Mouse (Mus musculus) c-Kit-positive CD71-negative TER-119-negative erythroid progenitor cells, embryonic 14.5 days (primary cell): Measurements from ENCODE around the gene Iffo2.
"Not testable (repeated sequence)": the region's sequence is repeated elsewhere in the genome, so short reads cannot be mapped to it uniquely, and the experiment has no call there.

Experiments used
- DNase-seq: peaks from one replicate; pipeline ENCODE4 v3.0.0-alpha.2; 2013; ENCODE audit warnings: low read depth

Gene Iffo2

DNA sequence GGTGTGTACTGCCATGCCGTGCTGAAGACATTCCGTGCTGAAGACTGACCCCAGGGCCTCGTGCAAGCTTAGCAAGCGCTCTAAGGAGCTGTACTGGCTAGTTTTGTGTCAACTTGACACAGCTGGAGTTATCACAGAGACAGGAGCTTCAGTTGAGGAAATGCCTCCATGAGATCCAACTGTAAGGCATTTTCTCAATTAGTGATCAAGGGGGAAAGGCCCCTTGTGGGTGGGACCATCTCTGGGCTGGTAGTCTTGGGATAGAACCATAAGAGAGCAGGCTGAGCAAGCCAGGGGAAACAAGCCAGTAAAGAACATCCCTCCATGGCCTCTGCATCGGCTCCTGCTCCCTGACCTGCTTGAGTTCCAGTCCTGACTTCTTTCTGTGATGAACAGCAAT lies at the start of gene Iffo2:
Gene Iffo2, plus strand, starts transcription at position 301 of the 400 bp plus-strand sequence.
- DNase-seq: not testable (repeated sequence)

DNA sequence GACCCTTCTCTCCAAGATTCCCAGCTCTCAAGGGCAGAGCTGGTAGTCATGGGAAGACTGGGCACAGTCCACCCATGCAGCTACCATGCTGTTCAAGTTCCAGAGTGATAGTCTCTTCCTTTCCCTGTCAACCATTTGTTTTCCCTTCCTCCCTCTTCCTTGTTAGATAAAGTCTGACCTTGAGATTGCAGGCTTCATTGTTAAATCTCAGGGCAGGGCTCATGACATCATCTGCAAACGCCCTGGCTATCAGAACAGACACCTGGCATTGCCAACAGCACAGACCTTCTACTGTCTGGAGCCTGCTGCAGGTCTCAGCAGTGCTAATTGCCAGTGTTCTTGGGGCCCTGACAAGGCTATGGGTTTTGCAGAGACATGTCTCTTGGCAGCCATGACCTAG lies 48.9 kb upstream of the Iffo2 start:
- no peak for DNase-seq

DNA sequence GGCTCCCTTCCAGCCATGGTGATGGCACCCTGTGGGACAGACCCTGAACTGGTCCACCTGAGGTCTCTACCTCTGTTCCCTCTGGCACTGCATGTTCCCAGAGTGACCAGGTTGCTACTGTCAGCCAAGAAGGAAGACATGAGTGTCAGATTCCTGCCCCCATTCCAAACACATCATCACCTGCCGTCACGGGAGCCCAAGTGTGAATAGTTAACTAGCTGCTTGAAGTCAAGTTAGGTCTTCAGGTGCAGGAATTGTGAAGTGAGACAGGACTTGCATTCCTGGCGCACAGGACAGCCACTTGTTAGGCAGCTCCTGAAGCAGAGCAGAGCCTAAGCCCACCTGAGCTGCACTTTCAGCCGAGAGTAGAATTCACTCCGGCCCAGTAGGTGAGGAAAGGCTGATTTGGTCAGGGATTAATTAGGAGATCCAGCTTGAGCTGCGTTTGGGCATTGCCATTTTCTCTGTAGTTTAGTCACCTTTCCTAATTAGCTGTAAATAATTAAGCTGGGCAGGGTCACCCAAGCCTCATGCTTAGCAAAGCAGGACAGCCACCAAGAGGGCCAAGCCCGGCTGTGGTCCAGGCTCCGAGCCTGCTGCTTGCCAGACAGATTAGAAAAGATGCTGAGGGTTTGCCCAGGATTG lies 46.8 kb upstream of the Iffo2 start:
- no peak for DNase-seq

DNA sequence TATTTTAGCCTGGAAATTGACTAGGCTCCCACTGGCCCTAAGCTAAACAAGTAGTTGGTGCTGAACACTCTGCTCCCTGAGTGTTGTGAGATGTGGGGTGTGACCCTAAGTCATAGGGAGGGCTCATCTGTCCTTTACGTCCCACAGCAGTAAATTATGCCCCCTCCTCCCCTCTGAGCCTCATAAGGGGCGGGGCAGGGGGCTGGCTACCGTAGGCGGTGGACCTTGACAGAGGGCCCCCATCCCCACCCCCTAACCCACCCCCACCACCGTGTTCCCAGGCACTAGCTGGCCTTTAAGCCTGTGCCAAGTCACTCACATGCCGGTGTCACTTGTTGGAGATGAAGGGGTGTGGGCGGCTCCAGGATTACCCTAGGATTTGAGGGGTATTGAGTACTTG lies 45.9 kb upstream of the Iffo2 start:
- no peak for DNase-seq

DNA sequence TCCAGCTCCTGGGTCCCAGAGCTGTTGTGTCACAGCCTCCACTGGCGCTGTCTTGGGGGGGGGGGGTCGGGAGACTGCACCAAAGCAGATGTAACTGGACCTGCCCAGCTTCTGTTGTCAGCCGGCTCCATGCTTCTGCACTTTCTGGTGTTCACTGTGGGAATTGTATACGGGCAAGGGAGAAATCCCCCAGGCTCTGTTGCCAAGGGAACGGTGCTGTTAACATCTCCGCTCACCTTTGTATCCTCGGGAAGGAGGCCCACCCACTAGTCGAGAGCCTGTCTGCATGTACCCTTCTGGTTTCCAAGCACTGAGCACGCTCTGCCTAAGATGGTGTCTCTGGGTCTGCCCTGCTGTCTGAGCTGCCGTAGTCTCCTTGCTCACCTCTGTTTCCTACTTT lies 43.3 kb upstream of the Iffo2 start:
- no peak for DNase-seq

DNA sequence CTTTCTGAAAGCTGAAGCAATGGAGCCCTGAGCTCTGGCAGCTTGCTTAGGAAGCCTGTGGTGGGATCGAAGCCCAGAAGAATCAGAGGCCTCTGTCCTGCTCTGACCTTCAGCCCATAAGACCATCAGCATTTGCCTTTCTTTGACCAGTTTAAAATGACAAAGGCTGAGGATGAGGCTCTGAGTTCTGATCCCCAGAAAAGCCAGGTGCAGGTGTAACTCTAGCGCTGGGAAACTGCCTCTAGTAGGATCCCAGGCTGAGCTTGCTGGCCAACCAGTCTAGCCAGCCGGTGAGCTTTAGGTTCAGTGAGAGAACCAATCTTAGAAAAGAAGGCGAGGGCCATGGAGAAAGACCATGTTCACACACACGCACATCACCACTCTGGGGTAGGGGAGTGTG lies 42.0 kb upstream of the Iffo2 start:
- no peak for DNase-seq

DNA sequence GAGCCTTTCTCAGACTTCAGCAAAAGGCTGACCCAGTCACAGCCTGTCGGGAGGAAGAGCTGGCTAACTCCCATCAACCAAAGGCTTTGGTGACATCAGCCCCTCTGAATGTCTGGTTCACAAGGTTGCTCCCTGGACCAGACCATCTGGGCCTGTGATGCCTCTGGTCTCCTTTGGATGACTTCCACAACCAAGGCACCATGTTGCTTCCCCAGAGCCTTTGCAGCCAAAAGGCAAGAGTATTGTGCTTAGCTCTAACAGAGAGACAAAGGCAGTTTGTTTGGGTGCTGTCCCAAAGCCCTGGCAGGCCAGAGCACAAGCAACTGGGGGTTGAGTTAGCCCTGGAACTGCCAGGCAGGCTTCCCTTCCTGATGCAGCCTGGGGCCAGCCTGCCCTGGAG lies 40.4 kb upstream of the Iffo2 start:
- DNase-seq: no peak

DNA sequence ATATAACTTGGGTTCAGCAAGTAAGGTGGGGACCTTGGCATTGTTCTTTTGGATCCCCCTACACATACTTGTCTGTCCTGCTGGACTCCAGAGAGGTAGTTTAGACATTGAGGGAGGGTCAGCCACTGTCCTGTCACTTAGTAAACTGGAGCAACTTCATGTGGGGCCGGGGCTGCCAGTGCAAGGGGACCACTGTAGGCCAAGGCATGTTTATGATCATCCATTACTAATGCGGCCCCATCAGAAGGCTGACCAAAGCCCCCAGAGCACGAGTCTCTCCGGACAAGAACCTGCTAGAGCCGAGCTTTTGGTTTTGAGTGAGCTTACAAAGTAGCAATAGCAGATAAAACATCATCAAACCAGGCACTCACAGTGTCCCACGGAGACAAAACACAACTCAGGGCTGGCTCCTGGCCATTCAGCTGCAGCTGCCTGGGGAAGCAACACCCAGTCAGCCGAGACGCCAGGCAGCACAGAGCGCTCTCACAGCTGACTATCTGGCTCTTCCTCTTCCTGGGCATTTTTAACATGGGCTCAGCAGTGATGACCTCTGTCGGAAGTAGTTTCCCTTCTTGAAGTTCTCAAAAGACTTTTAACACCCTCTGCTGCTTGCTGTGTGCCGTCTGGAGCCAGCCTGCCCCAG lies 39.8 kb upstream of the Iffo2 start:
- DNase-seq: no peak

DNA sequence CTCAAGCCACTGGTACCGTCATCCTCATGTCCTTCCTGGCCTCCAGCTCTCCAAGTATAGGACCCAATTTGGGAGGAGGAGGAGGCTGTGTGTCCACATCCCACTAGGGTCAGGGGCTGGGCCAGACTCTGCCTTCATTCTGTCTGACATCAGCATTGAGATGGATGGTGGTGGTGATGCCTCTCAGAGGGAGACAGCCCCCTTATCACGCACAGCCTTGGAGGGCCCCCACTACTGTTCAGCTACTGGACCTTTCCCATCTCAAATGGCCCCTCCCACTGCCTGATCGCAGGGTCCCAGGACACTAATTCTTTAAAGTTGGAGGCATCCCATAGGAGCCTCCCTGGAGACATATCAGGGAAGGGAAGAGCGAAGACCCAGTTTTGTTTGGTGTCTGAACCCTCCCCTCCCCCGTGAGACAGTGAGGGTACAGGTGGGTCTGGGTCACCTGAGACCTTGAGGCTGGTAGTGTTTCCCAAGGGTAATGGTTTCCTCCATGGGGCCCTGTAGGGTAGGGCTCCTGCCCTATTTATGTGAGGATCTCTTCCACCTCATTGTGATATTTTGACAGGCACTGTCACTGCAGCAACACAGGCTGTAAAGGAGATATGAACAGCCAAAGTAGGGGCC lies 38.7 kb upstream of the Iffo2 start:
- DNase-seq: no peak

DNA sequence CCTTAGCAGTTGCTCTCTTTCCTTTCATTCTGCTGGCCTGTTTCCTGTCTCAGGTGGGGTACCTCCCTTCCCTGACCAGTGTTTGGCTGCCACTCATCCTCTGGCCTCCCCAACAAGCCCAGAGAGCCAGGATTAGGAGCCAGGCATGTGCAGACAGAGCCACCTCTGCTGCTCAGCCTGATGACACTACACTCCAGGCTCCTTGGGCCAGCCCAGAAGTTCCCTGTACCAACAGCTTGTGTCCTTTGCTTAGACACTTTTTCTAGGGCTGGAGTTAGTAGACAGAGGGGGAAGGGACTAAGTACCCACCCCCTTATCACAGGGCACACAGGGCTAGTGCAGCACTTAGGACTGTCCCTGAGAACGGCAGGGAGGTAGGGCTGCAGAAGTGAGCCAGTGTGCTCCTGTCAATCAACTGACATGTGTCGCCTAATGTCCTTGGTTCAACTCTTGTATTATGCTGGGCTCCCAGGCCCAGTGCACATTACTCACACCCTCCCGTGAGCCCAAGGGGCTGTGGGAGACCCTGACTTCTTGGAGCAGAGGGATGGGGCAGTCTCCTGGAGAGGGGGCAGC lies 38.0 kb upstream of the Iffo2 start:
- DNase-seq: no peak

DNA sequence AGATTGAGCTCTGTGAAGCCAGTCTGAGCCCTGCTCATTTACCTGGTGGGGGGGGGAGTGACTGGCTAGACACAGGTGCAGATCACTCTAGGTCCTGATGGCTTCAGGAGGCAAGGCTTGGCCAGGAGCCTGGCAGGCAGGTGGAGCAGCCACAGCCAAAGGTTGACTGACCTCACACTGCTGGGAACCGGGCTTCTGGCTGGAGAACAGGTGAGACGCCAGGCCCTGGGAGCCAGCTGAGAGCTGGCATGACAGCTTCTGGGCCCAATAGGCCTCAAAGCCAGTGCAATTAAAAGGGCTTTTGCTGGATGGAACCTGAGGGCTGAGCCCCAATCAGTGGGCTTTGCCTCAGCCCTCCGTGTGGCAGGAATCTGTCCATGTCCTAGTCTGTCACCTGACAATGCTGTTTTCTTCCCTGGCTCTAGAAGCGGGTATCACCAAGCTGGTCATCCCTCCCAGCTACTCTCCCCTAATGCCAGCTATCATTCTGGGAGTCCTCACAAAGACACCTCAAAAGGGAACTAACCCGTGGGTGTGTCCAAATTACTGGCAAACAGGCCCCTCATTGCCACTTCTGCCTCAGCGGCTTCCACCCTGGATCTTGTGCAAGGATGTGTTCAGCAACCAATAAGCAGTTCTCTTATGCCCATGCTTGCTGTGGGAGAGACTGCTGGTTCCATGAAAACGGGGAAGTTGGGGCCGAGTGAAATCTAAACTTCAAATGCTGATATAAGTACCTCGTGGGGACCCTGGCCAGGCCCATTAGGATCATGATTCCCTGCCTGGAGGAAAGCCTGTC lies 36.9 kb upstream of the Iffo2 start:
- DNase-seq: peak; percentile 34

DNA sequence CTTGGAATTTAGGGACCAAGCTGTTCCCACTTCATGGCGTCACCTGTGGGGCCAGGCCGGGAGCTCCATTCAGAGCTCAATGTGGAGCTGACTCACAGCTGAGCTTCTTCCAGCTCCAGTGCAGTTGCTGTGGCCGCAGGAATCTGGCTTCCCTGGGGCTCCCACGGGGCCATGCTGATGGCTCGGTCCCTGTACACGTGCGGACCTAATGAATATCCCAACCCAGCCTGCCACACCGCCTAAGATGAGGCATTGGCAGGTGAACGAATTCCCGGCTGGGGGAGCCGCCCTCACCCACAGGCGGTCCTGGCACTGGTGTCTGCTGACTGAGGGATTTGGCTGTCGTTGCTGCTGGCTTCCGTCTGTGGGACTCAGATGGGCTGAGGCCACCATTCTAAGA lies 29.5 kb upstream of the Iffo2 start:
- DNase-seq: no peak

DNA sequence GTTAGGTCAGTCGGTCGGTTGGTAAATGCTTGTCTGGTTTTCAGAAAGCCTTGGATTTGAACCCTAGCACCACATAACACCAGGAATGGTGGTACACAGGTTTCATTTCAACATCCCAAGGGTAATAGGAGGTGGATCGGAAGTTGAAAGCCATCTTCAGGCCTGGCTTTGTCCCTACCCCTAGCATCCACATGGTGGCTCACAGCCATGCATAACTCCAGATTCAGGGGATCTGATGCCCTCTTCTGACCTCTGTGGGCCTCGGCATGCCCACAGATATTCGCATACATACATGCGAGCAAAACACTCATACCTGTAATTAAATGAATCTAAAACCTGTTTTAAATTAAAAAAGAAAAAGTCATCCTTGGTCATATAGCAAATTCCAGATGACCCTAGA lies 28.6 kb upstream of the Iffo2 start:
- no peak for DNase-seq

DNA sequence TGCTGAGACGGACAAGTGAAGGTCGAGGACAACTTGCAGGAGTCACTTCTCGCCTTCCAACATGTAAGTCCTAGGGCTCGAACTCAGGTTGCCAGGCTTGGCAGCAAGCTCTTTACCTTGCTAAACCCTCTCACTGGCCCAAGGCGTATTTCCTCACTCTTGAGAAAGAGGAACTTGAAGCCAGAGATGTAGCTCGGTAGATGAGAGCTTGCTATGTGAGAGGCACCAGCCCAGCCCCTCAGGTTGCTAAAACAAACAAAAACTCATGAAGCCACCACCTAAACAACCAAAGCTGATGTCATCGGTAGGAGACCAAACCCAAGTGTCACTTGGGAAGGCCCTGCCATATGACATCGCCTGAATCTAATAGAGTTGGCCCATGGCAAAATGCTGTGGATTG lies 26.4 kb upstream of the Iffo2 start:
- peak; percentile 19 for DNase-seq

DNA sequence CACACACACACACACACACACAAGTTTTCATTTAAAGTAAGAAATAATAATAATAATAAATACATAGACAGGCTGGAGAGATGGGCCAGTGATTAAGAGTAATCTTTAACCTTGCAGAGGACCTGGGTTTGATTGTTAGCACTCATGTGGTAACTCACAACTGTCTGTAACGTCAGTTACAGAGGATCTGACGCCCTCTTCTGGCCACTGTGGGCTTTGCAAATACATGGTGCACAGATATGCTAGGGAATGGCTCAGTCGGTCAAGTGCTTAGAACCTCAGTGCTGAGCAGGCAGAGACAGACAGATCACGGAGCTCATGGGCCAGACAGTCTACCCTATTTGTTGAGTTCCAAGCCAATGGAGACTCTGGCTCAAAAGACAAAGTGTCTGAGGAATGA lies 24.6 kb upstream of the Iffo2 start:
- DNase-seq: no peak

DNA sequence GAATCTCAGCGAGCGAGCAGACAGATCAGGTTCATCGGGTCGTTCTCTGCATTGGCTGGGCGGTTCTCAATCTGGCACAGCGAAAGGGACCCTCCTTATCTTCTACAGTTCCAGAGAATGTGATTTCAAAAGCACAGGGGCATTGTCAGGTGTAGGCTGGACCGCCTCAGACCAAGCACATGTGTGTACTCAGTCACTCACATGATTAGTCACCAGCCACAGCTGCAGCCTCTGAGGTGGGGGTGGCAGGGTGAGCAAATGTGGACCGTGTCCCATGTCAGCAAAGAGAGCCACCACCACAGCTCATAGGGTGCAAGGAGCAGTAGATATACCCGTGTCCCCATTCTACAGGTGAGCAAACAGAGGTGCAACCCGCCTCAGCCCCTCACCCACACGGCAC lies 23.6 kb upstream of the Iffo2 start:
- no peak for DNase-seq

DNA sequence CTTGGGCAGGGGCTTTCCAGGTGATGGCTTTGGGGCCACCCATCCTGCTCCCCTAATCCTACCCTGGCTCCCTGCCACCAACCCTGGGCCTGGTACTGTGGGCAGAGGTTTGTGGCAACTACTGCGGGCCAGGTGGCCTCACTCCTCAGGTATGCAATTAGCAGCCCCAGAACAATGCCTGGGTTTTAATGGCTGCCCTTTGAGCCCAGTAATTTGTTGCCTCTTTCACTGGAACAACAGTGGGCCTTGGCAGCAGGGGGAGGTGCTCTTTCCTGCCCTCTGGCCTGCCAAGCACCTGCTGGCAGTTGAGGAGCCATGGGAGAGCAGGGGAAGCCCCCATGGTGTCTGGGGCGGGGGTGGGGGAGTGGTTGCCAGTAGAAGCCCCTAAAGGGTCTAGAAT lies 21.3 kb upstream of the Iffo2 start:
- no peak for DNase-seq

DNA sequence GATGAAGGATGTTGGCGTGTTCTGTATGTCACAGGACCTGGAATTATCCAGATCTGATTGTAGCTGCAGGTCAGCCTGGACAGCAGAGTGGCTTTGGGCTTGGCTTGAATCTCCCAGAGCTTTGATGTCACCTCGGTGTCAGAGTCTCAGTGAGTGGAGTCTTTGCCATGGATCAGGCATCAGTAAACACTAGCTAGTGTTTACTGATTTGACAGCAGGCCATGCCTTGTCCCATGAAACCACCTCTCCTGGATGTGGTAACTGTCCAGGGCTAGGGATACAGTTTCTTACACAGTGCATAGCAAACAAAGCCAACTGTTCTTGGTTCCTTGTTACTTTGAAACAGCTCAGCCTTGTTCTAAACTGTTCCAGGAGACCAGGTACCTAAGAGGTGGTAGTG lies 18.8 kb upstream of the Iffo2 start:
- DNase-seq: no peak

DNA sequence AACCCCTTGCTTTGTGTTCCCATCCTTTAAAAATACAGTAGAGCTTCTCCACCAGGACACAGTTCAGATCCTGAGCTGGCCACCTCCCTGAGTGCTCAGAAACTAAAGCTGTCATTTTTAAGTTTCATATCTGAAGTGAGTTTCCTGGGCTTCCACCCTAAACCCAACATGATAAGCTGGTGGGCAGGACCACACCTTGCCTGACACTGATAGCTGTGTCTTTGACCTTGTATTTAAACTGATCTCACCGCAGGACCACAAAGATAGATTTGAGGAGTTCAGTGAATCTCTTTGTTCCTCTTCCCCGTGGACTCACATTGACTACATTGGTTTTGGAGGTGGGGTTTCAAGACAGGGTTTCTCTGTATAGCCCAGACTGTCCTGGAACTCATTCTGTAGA lies 17.4 kb upstream of the Iffo2 start:
- DNase-seq: no peak

DNA sequence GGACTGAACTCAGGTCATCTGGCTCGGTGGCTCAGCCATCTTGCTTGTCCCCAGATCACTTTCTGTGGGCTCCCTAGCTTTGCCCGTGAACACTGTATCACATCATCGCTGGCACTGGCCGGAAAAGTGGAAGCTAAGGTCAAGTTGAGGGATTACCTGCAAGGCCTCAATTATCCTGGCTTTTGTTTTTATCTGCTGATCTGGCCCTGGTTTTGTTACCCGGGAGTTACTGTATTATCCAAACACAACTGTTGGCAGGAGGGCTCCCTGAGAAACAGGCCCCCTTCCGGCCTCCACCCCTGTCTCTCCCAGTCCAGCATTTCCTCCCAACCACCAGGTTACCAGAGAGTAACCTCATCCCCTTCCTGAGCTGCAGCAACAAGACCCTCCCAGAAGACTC lies 11.1 kb upstream of the Iffo2 start:
- DNase-seq: no peak

DNA sequence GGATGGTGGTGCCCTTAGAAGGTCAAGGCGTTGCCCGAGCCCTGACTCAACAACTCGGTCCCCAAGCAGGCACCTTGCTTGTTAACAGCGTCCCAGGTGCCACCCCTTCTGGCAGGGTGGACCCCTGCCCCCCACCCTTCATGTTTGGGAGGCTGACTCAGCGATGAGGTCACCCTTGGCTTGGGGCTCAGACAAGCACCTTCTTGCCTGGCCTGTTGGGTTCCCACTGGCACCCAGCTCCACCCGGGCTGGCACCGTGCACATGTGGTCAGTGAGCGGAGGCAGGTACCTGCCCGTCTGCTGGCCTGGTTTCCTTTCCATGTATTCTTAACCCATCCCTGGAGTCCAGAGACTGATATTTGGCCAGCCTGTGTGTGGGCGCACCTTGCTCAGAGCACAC lies 8.4 kb upstream of the Iffo2 start:
- no peak for DNase-seq

DNA sequence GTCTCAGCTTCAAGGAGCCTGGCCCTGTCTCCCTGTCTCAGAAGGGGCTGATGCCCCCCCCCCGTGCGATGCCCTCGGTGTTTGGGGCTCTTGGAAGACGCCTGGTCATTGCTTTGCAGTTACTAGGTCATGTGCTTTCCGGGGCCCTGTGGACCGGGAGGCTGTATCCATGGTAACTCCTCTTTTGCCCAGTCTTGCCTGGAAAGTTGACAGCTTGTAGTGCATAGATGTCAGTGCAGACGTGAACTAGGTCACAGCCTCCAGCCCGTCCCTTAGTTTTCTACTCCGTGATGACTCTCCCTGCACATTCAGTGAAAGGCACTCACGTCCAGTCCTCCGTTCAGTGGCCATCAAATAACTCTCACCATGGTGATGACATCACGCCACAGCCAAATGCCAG lies 3.9 kb upstream of the Iffo2 start:
- no peak for DNase-seq

DNA sequence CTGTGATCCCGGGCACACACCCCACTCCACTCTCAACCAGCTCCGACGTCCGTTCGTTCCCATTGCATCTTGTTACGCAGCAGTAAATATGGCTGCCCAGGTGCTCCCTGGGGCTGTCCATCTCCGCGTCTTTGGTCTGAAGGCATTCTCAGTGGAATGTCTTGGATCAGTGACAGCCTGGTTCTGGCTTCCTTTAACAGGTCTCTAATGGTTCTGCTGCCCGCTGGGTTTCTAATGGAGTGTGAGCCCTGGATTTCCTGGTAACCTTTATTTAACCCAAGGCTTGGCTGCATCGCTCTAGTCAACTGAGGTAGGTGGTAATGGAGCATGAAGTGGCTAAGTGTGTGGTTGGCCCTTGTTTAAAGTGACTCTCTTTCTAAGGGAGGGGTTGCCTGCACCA lies 1.7 kb downstream of the Iffo2 start:
- DNase-seq: no peak
